Mouse (Mus musculus) kidney, adult 18-20 months (tissue): ENCODE data around the gene Cuedc1.

Source experiments
- DNase-seq: peaks from one replicate; pipeline ENCODE4 v3.0.0; 2021

Gene Cuedc1

DNA sequence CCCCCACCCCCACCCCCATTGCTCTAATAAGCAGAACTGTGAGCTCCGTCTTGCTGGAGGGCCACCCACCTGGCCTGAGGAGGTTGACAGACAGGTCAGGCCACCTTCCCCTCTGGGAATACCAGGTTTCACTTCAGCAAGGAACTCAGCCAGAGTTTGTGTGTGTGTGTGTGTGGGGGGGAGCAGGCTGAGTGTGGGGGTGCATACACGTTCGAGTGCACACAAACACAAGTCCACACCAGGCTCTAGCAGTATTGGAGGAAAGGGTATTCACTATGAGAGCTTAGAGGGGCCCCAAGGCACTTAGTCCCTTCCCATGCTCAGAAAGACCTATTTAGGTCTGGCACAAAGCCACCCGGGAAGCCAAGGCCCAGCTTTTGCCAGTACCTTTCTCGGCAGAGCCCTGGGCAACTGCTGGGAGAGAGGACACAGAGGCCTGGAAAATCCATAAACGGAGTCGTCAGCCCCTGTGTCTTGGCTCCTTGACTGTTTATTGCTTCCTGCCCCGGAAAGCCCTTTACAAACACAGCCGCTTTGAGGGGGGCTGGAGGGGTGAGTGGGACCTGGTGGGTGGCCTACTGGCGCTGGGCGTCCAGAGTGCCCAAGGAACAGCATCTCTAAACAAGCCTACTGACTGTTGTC, 50.9 kb downstream of the Cuedc1 start:
- DNase-seq = peak; percentile 62

DNA sequence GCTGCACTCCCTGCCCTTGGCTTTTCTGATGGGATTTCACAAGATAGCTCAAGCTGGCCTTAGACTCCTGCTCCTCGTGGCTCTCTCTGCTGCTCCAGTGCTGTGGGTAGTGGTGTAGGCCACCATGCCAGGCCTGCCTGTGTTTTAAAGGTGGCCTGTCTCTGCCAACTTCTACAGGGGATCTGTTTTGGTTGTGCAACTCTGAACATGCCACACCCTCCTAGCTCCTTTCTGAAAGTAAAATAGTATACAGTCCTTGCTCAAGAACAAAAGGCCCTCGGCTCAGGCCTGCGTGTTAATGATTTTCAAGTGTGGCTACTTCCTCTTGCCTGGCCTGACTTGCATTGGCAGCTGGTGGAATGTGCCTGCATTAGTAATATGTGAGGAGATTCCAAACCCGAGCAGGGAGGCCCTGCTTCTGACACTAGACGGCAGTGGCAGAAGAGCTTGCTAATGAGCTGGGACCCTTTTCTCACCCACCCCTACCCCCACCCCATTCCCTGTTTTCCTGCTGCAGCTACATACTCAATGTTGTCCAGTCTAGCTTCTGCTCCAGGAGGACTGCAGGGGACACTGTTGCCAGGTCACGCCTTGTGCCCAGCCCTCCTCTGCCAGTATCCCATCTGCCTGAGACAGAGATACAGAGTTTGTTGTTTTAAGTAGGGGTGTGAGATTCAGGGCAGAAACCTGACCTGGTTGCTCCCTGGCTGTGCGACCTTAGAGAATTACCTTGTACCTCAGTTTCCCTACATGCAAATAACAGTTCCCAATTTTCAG, 53.7 kb downstream of the Cuedc1 start:
- peak; percentile 81 for DNase-seq

DNA sequence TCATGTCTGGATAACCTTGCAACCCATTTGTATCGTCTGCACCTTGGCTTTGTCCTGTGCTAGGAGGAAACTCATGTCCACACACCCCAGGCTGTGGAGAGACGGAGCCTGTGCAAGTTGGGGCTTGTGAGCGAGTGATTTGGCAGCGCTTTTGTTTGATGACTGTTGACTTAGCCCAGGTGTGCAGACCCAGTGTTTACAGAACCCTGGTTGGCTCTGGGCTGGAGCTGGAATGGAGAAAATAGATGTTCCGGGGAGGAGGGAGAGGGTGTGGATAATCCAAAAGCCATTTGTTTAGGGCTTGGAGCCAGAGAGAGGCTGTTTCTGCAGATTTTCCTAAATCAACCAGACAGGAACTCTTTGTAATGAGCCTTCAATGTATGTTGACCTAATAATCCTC, 56.0 kb downstream of the Cuedc1 start:
- DNase-seq = no peak

DNA sequence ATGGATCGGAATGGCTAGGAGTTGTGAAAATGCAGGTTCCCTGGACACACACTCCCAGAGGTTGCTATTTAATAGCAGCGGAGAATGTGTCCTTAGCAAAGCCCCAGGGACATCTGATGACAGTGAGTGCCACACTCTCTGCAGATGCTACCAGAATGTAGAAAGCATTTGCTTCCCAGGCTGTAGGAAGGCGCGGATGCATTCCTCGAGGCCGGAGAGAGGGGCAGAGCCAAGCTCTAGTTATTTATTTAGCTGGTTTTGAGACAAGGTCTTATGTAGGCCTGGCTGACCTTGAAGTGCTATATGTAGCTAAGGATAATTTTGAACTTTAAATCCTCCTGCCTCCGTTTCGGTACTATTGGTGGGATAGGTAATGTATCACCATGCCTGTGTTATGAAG, 56.6 kb downstream of the Cuedc1 start:
- DNase-seq = no peak

DNA sequence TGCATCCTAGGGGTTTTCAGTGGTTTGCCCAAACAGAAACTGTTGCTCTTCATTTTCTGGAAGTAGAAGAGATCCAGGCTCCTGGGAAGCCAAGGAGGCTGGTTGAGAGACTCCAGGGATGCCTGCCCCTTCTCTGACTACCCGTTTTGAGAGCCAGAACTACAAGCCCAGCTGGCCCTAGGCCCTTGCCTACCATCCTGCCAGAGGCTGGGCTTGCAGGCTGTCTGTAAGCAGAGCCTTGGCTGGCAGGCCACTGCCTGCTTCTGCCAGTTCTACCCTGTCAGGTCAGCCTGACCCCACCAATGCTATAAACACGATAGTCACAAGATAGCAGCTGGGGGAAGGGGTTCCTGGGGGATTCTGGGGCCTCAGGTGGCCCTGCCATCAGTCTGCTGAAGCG, 57.6 kb downstream of the Cuedc1 start:
- no peak for DNase-seq

DNA sequence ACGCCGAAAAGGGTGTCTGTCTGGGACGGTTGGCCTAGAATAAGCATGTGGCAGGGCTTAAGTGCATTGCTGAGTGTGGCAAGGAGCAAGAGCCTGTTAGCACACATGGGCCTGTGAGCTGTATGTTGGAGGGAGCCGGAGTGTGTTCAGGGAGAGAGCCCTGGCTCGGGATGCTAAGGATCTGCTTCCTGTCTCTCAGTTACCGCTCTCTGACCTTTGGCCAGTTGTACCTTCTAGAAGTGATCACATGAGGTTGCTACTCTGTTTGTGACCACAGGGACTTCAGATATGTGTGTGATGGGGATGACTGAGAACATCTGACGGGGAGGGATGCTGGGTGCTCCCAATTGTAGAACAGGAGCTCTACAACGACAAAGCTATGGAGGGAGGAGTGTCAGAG, 58.1 kb downstream of the Cuedc1 start:
- peak; percentile 44 for DNase-seq

DNA sequence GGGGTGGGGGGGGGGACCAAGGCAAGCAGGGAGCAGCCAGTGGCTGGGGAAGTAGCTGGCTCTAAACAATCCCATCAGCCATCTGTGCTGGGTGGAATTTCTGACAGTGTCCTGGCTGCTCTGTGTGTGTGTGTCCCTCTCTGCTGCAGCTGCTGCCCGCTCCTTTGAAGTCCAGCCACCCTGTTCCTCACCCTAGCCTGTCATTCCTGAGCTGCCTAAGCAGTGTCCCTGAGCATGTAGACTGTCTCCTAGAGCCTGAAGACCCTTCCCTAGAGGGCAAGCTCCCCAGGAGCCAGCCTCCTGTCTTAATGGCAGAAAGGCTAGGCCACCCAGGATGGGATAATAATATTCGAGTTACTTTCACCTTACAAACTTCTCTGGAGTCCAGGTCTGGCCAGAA, 58.5 kb downstream of the Cuedc1 start:
- DNase-seq = no peak

GRCm38 (mm10) chr11:88158842-88159246, 61.0 kb downstream of the Cuedc1 start:
- DNase-seq = peak; percentile 44

DNA sequence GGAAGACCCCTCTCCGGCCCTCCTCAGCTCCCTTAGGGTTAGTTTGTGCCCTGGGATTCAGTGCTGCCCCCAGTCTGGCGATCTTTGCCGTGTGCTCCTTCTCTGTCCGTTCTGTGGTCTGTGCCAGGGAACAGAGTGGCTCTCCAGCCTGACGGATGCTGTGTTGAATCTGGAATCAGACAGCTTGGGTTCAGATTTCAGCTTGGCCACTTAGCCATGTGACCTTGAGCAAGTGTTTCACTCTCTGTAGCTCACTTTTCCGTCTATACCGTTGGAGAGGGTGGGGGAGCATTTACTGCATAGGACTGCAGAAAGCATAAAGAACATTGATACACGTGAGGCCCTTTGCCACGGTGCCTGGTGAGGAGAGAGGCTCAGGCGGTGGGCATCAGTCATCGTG, 61.5 kb downstream of the Cuedc1 start:
- no peak for DNase-seq

- no peak for DNase-seq
Measured at GRCm38 (mm10) chr11:88160316-88160715, 62.5 kb downstream of the Cuedc1 start.

- DNase-seq = peak; percentile 82
Measured at GRCm38 (mm10) chr11:88161051-88161581, 63.3 kb downstream of the Cuedc1 start.

GRCm38 (mm10) chr11:88161651-88162362, 63.9 kb downstream of the Cuedc1 start:
- DNase-seq = peak; percentile 91

DNA sequence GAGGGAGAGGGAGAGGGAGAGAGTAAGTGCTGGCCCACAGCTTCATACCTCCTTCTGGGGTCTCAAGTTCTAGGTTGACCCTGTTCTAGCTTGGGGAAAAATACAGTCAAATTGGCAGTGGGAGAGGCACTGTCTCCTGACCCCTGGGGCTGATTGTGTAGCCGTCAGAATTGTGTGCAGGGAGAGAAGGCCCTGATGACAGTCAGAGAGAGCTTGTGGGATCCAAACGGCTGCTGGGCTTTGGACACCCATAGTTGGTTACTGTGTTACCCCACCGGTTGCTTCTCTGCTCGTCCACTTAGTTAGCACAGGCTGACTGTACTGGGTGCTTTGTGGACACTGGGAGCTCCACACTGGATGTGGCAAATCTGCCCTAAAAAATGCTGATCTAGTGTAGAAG, 64.9 kb downstream of the Cuedc1 start:
- DNase-seq = no peak

DNA sequence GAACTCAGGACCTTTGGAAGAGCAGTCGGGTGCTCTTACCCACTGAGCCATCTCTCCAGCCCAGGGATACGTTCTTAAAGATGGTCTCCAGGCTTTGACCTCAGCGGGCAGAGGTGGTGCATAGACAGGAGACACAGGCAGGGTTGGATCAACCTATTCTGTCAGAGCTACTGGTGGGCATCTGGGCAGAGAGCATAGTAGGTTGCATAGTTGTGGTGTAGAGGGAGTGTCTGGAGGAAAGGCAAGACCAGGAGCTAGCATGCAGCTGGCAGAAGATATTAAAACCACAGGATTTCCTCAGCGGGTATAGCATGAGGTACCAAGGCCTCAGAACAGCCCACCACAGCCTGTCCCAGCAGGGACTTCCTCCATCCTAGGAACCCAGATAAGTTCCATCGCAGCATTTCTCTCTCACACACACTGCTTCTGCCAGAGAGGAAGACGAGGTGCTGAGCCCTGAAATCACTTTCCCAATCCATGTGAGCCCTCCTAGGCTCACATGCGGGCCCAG, 66.4 kb downstream of the Cuedc1 start:
- no peak for DNase-seq

GRCm38 (mm10) chr11:88164801-88165377, 67.0 kb downstream of the Cuedc1 start:
- peak; percentile 86 for DNase-seq

DNA sequence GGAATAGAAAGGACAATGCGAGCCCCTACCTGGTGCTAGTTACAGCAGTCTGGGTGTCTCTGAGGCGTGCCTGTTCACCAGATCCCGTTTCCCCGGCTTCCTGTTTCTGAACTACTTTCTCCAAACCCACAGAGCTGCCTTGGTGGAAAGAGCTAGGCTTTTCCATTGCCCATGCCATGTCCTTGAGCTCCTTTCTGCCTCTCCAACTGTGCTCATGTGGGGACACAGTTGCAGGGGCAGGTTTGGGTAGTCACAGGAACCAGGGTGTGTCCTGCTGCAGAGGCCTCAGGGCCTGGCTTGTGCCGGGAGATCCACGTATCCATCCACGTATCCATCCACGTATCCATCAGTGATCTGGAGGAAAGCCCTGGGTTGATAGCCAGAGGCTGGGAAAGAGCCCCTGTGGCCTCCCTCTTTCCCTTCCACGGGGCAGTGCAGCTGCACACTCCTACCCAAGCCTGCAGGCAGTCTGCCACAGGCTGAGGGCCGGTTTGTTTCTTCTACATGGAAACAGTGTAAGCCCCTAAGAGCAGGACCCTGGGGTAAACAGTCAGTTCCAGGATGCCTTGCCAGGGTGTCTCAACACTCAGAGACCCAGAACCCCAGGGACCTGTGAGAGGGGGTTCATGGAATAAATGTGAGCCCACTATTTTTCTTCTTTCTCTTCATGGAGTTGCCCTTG, 68.0 kb downstream of the Cuedc1 start:
- no peak for DNase-seq

DNA sequence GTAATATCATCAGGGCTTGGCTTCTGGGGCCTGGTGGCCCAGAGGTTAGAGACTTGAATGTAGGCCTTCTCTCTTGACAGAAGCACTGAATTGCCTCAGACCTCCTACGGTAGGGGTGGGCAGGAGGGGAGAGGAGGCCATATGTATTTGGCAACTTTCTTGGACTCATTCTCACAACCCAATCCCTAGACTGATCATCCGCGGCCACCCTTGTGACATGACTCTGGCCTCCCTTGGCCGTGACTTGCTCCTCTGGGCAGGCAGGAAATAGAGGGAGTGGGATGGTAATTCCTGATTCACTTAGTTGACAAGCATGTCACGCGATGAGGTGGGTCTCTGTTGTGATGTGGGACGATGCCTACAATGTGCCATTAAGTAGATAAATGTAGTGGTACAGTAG, 68.6 kb downstream of the Cuedc1 start:
- no peak for DNase-seq

- no peak for DNase-seq
Measured at GRCm38 (mm10) chr11:88168611-88169010, 70.8 kb downstream of the Cuedc1 start.

DNA sequence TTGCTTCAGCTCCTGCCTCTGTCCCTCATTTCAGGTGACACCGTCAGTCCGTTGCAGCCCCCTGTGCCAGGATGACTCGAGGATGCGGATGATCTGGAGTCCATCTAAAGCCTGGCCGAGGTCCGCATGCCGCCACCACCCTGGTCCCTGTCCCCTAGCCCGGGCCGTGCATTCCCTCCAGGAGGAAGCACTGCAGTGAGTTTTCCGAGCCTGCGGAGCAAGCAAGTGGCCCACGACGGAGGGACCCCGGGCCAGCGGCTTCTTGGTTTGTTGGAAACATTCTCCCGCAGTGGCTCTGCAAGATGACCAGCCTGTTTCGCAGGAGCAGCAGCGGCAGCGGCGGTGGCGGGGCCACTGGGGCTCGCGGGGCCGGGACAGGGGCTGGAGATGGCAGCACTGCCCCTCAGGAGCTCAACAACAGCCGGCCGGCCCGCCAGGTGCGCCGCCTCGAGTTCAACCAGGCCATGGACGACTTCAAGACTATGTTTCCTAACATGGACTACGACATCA, 71.7 kb downstream of the Cuedc1 start:
- no peak for DNase-seq

GRCm38 (mm10) chr11:88170606-88171005, 72.7 kb downstream of the Cuedc1 start:
- no peak for DNase-seq

DNA sequence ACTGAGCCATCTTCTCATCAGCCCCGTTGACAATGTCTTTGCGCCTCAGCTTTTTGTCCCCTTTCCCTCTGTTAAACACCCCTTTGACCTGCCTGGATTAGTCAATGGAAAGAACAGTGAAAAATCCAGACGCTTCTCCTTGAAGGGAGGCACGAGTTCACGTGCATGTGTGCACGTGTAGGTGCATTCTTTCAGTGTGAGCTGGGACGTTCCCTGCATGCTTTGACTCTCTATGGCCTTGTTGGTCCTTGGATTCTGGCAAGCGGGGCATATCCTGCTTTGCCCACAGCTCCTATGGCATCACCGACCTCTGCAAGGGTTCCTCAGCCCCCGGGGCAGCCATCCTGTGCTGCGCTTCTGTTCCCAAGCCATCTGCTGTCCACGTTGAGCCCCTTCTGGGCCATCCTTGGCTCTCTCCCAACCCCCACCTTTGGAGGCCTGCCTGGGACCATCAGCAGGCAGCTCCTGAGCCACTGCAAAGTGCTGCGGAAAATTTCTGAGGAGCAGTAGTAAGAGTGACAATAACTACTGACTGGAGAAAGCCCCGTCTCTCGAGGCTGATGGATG, 74.1 kb downstream of the Cuedc1 start:
- no peak for DNase-seq
